Mouse (Mus musculus) heart, embryonic 12.5 days (tissue): ENCODE measurements around the gene Rnf128. TPM values are rescaled to one million over a fixed set of nuclear protein-coding genes. Genes with fewer than 3 reads are reported as not detected.
A peak's percentile ranks its signal among the peaks of the same experiment; 100 is the strongest.

Source experiments
- ATAC-seq: fragments of 200-750 bp; cut with Nextera tagmentation; 2 replicates; pipeline ENCODE4 v1.8.0; 2017; ENCODE audit warnings: moderate TSS enrichment, moderate library complexity; ENCODE audit not compliant: insufficient number of reproducible peaks, low FRiP score
- H3K27ac ChIP-seq: fragments of 300-500 bp; sonication (generic); 2 replicates; pipeline ENCODE4 v1.5.1; 2016; ENCODE audit warnings: mild to moderate bottlenecking, moderate library complexity; ENCODE audit not compliant: poor library complexity, severe bottlenecking
- H3K27me3 ChIP-seq: fragments of 300-500 bp; sonication (generic); replicated peaks from 2 replicates; pipeline ENCODE4 v1.6.1; 2016; ENCODE audit warnings: mild to moderate bottlenecking, moderate library complexity
- H3K36me3 ChIP-seq: fragments of 300-500 bp; sonication (generic); 2 replicates; pipeline ENCODE4 v1.6.1; 2016; ENCODE audit warnings: mild to moderate bottlenecking, moderate library complexity
- H3K4me1 ChIP-seq: fragments of 300-500 bp; sonication (generic); replicated peaks from 2 replicates; pipeline ENCODE4 v1.6.1; 2016; ENCODE audit warnings: mild to moderate bottlenecking
- H3K4me2 ChIP-seq: fragments of 300-500 bp; sonication (generic); 2 replicates; pipeline ENCODE4 v1.6.1; 2016; ENCODE audit warnings: mild to moderate bottlenecking, moderate library complexity
- H3K4me3 ChIP-seq: fragments of 300-500 bp; sonication (generic); 2 replicates; pipeline ENCODE4 v1.5.1; 2016; ENCODE audit warnings: mild to moderate bottlenecking
- H3K9ac ChIP-seq: fragments of 300-500 bp; sonication (generic); 2 replicates; pipeline ENCODE4 v1.6.1; 2016; ENCODE audit warnings: mild to moderate bottlenecking, moderate library complexity
- H3K9me3 ChIP-seq: fragments of 300-500 bp; sonication (generic); replicated peaks from 2 replicates; pipeline ENCODE4 v1.6.1; 2016; ENCODE audit warnings: mild to moderate bottlenecking, moderate library complexity
- WGBS: fragments of 180-500 bp; shearing (Covaris S2); methylation state at CpG from one replicate; pipeline ENCODE4 v1.1.7; 2016; 5-methylcytosine and 5-hydroxymethylcytosine counted together
- polyA plus RNA-seq: library from polyadenylated mRNA; unstranded; fragments of >200 nt; fragmentation: Nextera tagmentation; extraction: Ambion mirVana; gene quantifications from 2 replicates; pipeline ENCODE4 v1.2.1, GENCODE M21; 2016

The Rnf128 gene
- polyA plus RNA-seq, 1 experiment from 2014 or later = 32.3 TPM

GRCm38 (mm10) chrX:139634758-139635157 lies 71.6 kb downstream of the Rnf128 start:
- H3K4me1 ChIP-seq = no peaks in the 10 kb centered on the region
- ATAC-seq = no peak
- H3K9me3 ChIP-seq = no peaks in the 10 kb centered on the region
- H3K9ac ChIP-seq = no peak overlapping the region
- no peaks in the 10 kb centered on the region for H3K27me3 ChIP-seq
- no peak overlapping the region for H3K27ac ChIP-seq
- no peak overlapping the region for H3K4me2 ChIP-seq
- no peaks in the 10 kb centered on the region for H3K36me3 ChIP-seq
- WGBS = 69% methylated on average over 4 of the region's 4 CpGs
- H3K4me3 ChIP-seq = no peak overlapping the region

- Histone ChIP-seq H3K27ac (no peak overlapping the region), H3K9me3 (no peaks in the 10 kb centered on the region), H3K27me3 (no peaks in the 10 kb centered on the region), H3K36me3 (no peaks in the 10 kb centered on the region), H3K4me1 (no peaks in the 10 kb centered on the region), H3K9ac (no peak overlapping the region), H3K4me3 (no peak overlapping the region), H3K4me2 (no peak overlapping the region)
- WGBS = 32% methylated on average over 2 of the region's 2 CpGs
- ATAC-seq = no peak
These were observed 76.6 kb downstream of the Rnf128 start for GRCm38 (mm10) chrX:139639744-139640143.

- H3K36me3 ChIP-seq = no peaks in the 10 kb centered on the region
- H3K9ac ChIP-seq = no peak overlapping the region
- H3K9me3 ChIP-seq = no peaks in the 10 kb centered on the region
- no peaks in the 10 kb centered on the region for H3K4me1 ChIP-seq
- H3K4me3 ChIP-seq = no peak overlapping the region
- ATAC-seq = no peak
- no peak overlapping the region for H3K4me2 ChIP-seq
- H3K27ac ChIP-seq = no peak overlapping the region
- no peaks in the 10 kb centered on the region for H3K27me3 ChIP-seq
These were observed 77.3 kb downstream of the Rnf128 start for GRCm38 (mm10) chrX:139640418-139640817.

GRCm38 (mm10) chrX:139652226-139652625 lies 89.1 kb downstream of the Rnf128 start:
- no peaks in the 10 kb centered on the region for H3K27me3 ChIP-seq
- 68% methylated on average over 5 of the region's 5 CpGs for WGBS
- no peak overlapping the region for H3K9ac ChIP-seq
- H3K36me3 ChIP-seq = no peaks in the 10 kb centered on the region
- H3K4me2 ChIP-seq = no peak overlapping the region
- H3K27ac ChIP-seq = no peak overlapping the region
- H3K9me3 ChIP-seq = no peaks in the 10 kb centered on the region
- H3K4me3 ChIP-seq = no peak overlapping the region
- no peak for ATAC-seq
- H3K4me1 ChIP-seq = 0 out of 2 replicates have a peak, but pooled peaks cover 2% of the 10 kb centered on the region

- Histone ChIP-seq H3K9me3 (no peaks in the 10 kb centered on the region), H3K27me3 (no peaks in the 10 kb centered on the region), H3K4me1 (0 out of 2 replicates have a peak, but pooled peaks cover 2% of the 10 kb centered on the region), H3K36me3 (no peaks in the 10 kb centered on the region), H3K27ac (no peak overlapping the region), H3K4me3 (no peak overlapping the region), H3K9ac (no peak overlapping the region), H3K4me2 (no peak overlapping the region)
- WGBS = 40% methylated on average over 3 of the region's 3 CpGs
- ATAC-seq = no peak
These were observed 90.2 kb downstream of the Rnf128 start for GRCm38 (mm10) chrX:139653292-139653691.

GRCm38 (mm10) chrX:139654350-139655063 lies 91.4 kb downstream of the Rnf128 start:
- Histone ChIP-seq H3K27ac (no peak overlapping the region), H3K9me3 (no peaks in the 10 kb centered on the region), H3K27me3 (no peaks in the 10 kb centered on the region), H3K4me2 (no peak overlapping the region), H3K9ac (no peak overlapping the region), H3K4me1 (0 out of 2 replicates have a peak, but pooled peaks cover 2% of the 10 kb centered on the region), H3K36me3 (no peaks in the 10 kb centered on the region), H3K4me3 (no peak overlapping the region)
- 70% methylated on average over 5 of the region's 5 CpGs for WGBS
- no peak for ATAC-seq

- Histone ChIP-seq H3K4me1 (no peaks in the 10 kb centered on the region), H3K9ac (no peak overlapping the region), H3K27ac (no peak overlapping the region), H3K36me3 (no peaks in the 10 kb centered on the region), H3K4me2 (no peak overlapping the region), H3K4me3 (no peak overlapping the region), H3K9me3 (no peaks in the 10 kb centered on the region), H3K27me3 (no peaks in the 10 kb centered on the region)
- 29% methylated on average over 1 of the region's 1 CpGs for WGBS
- ATAC-seq = no peak
These were observed 99.0 kb downstream of the Rnf128 start for GRCm38 (mm10) chrX:139662111-139662510.

GRCm38 (mm10) chrX:139665829-139666228 lies 102.7 kb downstream of the Rnf128 start:
- Histone ChIP-seq H3K4me2 (no peak overlapping the region), H3K9ac (no peak overlapping the region), H3K27ac (no peak overlapping the region), H3K4me3 (no peak overlapping the region), H3K27me3 (no peaks in the 10 kb centered on the region), H3K36me3 (no peaks in the 10 kb centered on the region), H3K9me3 (no peaks in the 10 kb centered on the region), H3K4me1 (no peaks in the 10 kb centered on the region)
- 77% methylated on average over 2 of the region's 2 CpGs for WGBS
- ATAC-seq = no peak

GRCm38 (mm10) chrX:139684410-139684774 lies 121.3 kb downstream of the Rnf128 start:
- H3K4me2 ChIP-seq = peak overlapping the region; percentile 64
- ATAC-seq = peak; percentile 24; the same call in 1 of the 2 replicates
- H3K27me3 ChIP-seq = no peaks in the 10 kb centered on the region
- WGBS = 17% methylated on average over 8 of the region's 8 CpGs
- H3K9me3 ChIP-seq = peaks cover 2% of the 10 kb centered on the region; the same call in 1 of the 2 replicates
- H3K9ac ChIP-seq = peak overlapping the region; percentile 43; the same call in 1 of the 2 replicates
- no peaks in the 10 kb centered on the region for H3K36me3 ChIP-seq
- H3K4me1 ChIP-seq = no peaks in the 10 kb centered on the region
- no peak overlapping the region for H3K27ac ChIP-seq
- H3K4me3 ChIP-seq = peak overlapping the region; percentile 65

- WGBS = 8% methylated on average over 43 of the region's 43 CpGs
- peak within 1 kb of the TSS; percentile 74 for H3K9ac ChIP-seq
- peaks cover 2% of the 10 kb centered on the region; the same call in 1 of the 2 replicates for H3K9me3 ChIP-seq
- peak within 1 kb of the TSS; percentile 65 for H3K4me3 ChIP-seq
- peak; percentile 98 for ATAC-seq
- peak within 1 kb of the TSS; percentile 30; the same call in 1 of the 2 replicates for H3K27ac ChIP-seq
- no peaks in the 10 kb centered on the region for H3K27me3 ChIP-seq
- peak within 1 kb of the TSS; percentile 70 for H3K4me2 ChIP-seq
- no peaks in the 10 kb centered on the region for H3K4me1 ChIP-seq
- no peaks in the 10 kb centered on the region for H3K36me3 ChIP-seq
These were observed 121.9 kb downstream of the Rnf128 start, which contains the start of gene Tbc1d8b for GRCm38 (mm10) chrX:139684775-139685695. Gene Tbc1d8b, plus strand, starts transcription at chrX:139684996.

- Histone ChIP-seq H3K4me2 (no peak within 1 kb of the TSS), H3K27ac (no peak within 1 kb of the TSS), H3K36me3 (no peaks in the 10 kb centered on the region), H3K4me1 (no peaks in the 10 kb centered on the region), H3K4me3 (no peak within 1 kb of the TSS), H3K9me3 (no peaks in the 10 kb centered on the region), H3K9ac (no peak within 1 kb of the TSS), H3K27me3 (no peaks in the 10 kb centered on the region)
- WGBS = 87% methylated on average over 8 of the region's 8 CpGs
- no peak for ATAC-seq
These were observed 151.3 kb downstream of the Rnf128 start, which contains the start of gene Gm15013 for GRCm38 (mm10) chrX:139714381-139714780. Gene Gm15013, minus strand, starts transcription at chrX:139714481.
